Mouse (Mus musculus) liver, embryonic 12.5 days (tissue): ENCODE results near the gene Asb6. TPM values are rescaled to one million over a fixed set of nuclear protein-coding genes. Genes with fewer than 3 reads are reported as not detected.
A peak's percentile ranks its signal among the peaks of the same experiment; 100 is the strongest.

ENCODE experiments used
- ATAC-seq: fragments of 200-750 bp; cut with Nextera tagmentation; 2 replicates; pipeline ENCODE4 v1.8.0; 2017; ENCODE audit warnings: moderate number of reproducible peaks, mild to moderate bottlenecking, moderate library complexity
- H3K27ac ChIP-seq: fragments of 300-500 bp; sonication (generic); 2 replicates; pipeline ENCODE4 v1.5.1; 2016; ENCODE audit warnings: mild to moderate bottlenecking
- H3K27me3 ChIP-seq: fragments of 300-500 bp; sonication (generic); replicated peaks from 2 replicates; pipeline ENCODE4 v1.6.1; 2016; ENCODE audit warnings: mild to moderate bottlenecking, moderate library complexity
- H3K36me3 ChIP-seq: fragments of 300-500 bp; sonication (generic); 2 replicates; pipeline ENCODE4 v1.6.1; 2016; ENCODE audit warnings: mild to moderate bottlenecking, moderate library complexity
- H3K4me1 ChIP-seq: fragments of 300-500 bp; sonication (generic); 2 replicates; pipeline ENCODE4 v1.6.1; 2016
- H3K4me2 ChIP-seq: fragments of 300-500 bp; sonication (generic); 2 replicates; pipeline ENCODE4 v1.6.1; 2016; ENCODE audit warnings: mild to moderate bottlenecking, moderate library complexity
- H3K4me3 ChIP-seq: fragments of 300-500 bp; sonication (generic); 2 replicates; pipeline ENCODE4 v1.5.1; 2016; ENCODE audit warnings: mild to moderate bottlenecking, moderate library complexity
- H3K9ac ChIP-seq: fragments of 300-500 bp; sonication (generic); 2 replicates; pipeline ENCODE4 v1.6.1; 2016; ENCODE audit warnings: mild to moderate bottlenecking, moderate library complexity
- H3K9me3 ChIP-seq: fragments of 300-500 bp; sonication (generic); replicated peaks from 2 replicates; pipeline ENCODE4 v1.6.1; 2016; ENCODE audit warnings: mild to moderate bottlenecking, moderate library complexity
- WGBS: fragments of 180-500 bp; shearing (Covaris S2); methylation state at CpG from one replicate; pipeline ENCODE4 v1.1.7; 2016; ENCODE audit not compliant: insufficient replicate concordance; 5-methylcytosine and 5-hydroxymethylcytosine counted together
- polyA plus RNA-seq: library from polyadenylated mRNA; unstranded; fragments of >200 nt; fragmentation: Nextera tagmentation; extraction: Ambion mirVana; gene quantifications from 2 replicates; pipeline ENCODE4 v1.2.1, GENCODE M21; 2016

Gene Asb6
- polyA plus RNA-seq, 1 experiment from 2014 or later: 41.7 TPM

GRCm38 (mm10) chr2:30807648-30808295 lies 22.4 kb downstream of the Asb6 start, which contains the start of gene Ntmt1:
TSS of gene Ntmt1 (plus strand) at chr2:30807826.
- ATAC-seq: peak; percentile 98
- peaks cover 40% of the 10 kb centered on the region for H3K4me1 ChIP-seq
- peak within 1 kb of the TSS; percentile 81 for H3K27ac ChIP-seq
- peak within 1 kb of the TSS; percentile 85 for H3K9ac ChIP-seq
- WGBS: 0% methylated on average over 43 of the region's 44 CpGs
- H3K4me3 ChIP-seq: peak within 1 kb of the TSS; percentile 79
- H3K4me2 ChIP-seq: peak within 1 kb of the TSS; percentile 95
- peaks cover 25% of the 10 kb centered on the region for H3K36me3 ChIP-seq
- peaks cover 34% of the 10 kb centered on the region for H3K27me3 ChIP-seq
- H3K9me3 ChIP-seq: no peaks in the 10 kb centered on the region

DNA sequence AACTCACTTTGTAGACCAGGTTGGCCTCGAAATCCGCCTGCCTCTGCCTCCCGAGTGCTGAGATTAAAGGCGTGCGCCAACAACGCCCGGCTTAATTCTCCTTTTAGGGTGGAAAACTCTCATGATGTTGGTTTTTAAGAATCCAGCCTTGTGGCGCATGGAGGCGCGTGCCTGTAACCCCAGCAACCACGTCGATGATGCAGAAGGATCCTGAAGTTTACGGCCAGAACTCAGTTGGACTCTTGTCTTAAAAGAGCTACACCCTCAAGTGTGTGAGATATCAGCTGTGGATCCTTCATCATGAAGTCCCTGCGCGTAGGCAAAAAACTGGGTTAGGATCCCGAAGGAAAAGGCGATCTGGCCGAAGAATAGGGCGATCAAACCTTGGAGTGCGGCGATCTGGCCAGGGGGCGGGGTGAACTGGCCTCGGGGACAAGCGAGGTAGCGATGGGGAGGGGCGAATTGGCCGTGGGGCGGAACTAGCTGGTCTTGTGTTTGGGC lies 22.9 kb downstream of the Asb6 start:
- no peak for ATAC-seq
- H3K36me3 ChIP-seq: peaks cover 19% of the 10 kb centered on the region
- peak overlapping the region; percentile 65 for H3K9ac ChIP-seq
- H3K4me1 ChIP-seq: peaks cover 40% of the 10 kb centered on the region
- H3K4me3 ChIP-seq: peak overlapping the region; percentile 79
- H3K27ac ChIP-seq: peak overlapping the region; percentile 27
- WGBS: 7% methylated on average over 28 of the region's 28 CpGs
- peaks cover 40% of the 10 kb centered on the region for H3K27me3 ChIP-seq
- no peaks in the 10 kb centered on the region for H3K9me3 ChIP-seq
- peak overlapping the region; percentile 95 for H3K4me2 ChIP-seq

DNA sequence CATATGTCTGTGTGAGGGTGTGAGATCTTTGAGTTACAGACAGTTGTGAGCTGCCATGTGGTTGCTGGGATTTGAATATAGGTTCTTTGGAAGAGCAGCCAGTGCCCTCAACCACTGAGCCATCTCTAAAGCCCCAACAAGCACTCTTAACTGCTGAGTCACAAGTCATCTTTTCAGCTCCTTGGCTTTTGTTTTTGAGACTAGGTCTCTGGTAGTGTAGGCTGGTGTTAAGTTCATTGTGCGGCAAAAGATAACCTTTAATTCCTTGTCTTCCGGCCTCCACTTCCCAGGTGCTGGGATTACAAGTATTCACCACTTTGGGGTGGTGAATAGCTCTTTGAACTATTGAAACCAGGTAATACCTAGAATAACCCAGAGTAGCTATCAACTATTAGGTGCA lies 24.1 kb downstream of the Asb6 start:
- Histone ChIP-seq H3K4me1 (peaks cover 42% of the 10 kb centered on the region), H3K27me3 (peaks cover 52% of the 10 kb centered on the region), H3K4me2 (no peak overlapping the region), H3K4me3 (no peak overlapping the region), H3K9me3 (no peaks in the 10 kb centered on the region), H3K27ac (no peak overlapping the region), H3K36me3 (peaks cover 7% of the 10 kb centered on the region), H3K9ac (no peak overlapping the region)
- ATAC-seq: no peak
- WGBS: 89% methylated on average over 2 of the region's 2 CpGs

- Histone ChIP-seq H3K27ac (no peak within 1 kb of the TSS), H3K36me3 (no peaks in the 10 kb centered on the region), H3K9ac (no peak within 1 kb of the TSS), H3K27me3 (peaks cover 76% of the 10 kb centered on the region), H3K9me3 (no peaks in the 10 kb centered on the region), H3K4me1 (peaks cover 26% of the 10 kb centered on the region), H3K4me3 (no peak within 1 kb of the TSS), H3K4me2 (no peak within 1 kb of the TSS)
- WGBS: 69% methylated on average over 3 of the region's 3 CpGs
- no peak for ATAC-seq
Observed at GRCm38 (mm10) chr2:30803604-30804003, 26.5 kb downstream of the Asb6 start, which contains the start of gene 1700001O22Rik. TSS of gene 1700001O22Rik (minus strand) at chr2:30803661.

DNA sequence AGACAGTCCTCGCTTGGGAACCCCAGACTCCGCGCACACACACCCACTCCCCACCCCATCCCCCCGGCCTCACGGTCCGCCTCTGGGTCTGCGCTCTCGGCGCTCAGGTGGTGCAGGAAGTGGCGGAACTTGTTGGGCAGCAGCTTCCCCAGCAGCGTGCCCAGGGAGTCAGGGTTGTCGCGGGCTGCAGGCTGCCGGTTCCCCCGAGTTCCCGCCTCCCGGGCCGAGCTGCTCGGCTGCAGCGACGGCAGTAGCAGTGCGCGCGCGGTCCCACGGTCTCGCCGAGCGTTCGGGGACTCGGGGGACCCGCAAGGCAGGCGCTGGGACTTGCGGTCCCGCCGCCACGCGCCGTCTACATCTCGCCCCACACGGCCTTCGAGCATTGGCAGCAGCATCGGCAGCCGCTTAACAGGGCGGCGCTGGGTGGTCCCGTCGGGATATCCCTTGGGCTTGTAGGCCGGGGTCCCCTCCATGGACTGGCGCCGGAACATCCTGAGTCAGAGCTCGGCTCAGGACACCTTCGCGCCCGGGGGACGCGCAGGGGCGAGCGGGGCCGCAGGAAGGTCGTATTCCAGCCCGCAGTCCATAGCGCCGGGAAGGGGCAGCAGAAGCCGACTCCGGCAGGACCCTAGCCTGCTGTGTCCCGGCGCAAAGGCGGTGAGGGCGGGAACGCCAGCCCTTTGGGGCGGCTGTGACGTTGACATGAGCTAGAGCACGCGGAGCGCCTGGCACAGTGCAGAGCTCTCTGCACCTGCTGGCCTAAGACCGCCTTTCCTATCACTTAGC lies 28.9 kb downstream of the Asb6 start:
- peak overlapping the region; percentile 42 for H3K4me3 ChIP-seq
- H3K27me3 ChIP-seq: peaks cover 99% of the 10 kb centered on the region
- H3K4me2 ChIP-seq: peak overlapping the region; percentile 65
- H3K9me3 ChIP-seq: no peaks in the 10 kb centered on the region
- peak overlapping the region; percentile 6; the same call in 1 of the 2 replicates for H3K9ac ChIP-seq
- no peak overlapping the region for H3K27ac ChIP-seq
- no peak for ATAC-seq
- 3% methylated on average over 77 of the region's 77 CpGs for WGBS
- H3K36me3 ChIP-seq: no peaks in the 10 kb centered on the region
- H3K4me1 ChIP-seq: peaks cover 16% of the 10 kb centered on the region

DNA sequence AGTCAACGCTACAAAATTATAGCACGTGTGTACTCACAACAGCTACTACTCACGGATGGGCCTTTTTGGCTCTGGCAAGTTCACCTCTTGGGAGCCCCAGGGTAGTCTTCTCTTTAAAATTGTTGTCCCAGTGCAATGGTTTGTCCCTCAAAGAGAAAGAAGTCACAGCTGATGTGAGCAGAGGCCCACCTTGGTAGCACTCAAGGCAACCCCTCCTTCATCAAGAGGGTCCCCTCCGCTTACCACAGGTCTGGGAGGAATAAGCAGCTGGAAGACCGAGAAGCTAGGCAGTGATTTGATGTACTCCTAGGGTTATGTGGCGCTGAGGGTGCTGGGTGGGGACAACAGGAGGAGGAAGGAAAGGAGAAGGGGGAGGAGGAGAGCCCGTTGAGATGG lies 29.5 kb downstream of the Asb6 start:
- Histone ChIP-seq H3K4me3 (peak overlapping the region; percentile 42), H3K9ac (no peak overlapping the region), H3K27ac (no peak overlapping the region), H3K9me3 (no peaks in the 10 kb centered on the region), H3K4me2 (peak overlapping the region; percentile 65), H3K27me3 (peaks cover 99% of the 10 kb centered on the region), H3K36me3 (no peaks in the 10 kb centered on the region), H3K4me1 (peaks cover 20% of the 10 kb centered on the region)
- ATAC-seq: no peak
- WGBS: 29% methylated on average over 7 of the region's 7 CpGs

GRCm38 (mm10) chr2:30799456-30799855 lies 30.7 kb downstream of the Asb6 start:
- Histone ChIP-seq H3K9me3 (no peaks in the 10 kb centered on the region), H3K4me3 (no peak overlapping the region), H3K4me1 (peaks cover 27% of the 10 kb centered on the region), H3K4me2 (no peak overlapping the region), H3K27me3 (peaks cover 91% of the 10 kb centered on the region), H3K27ac (no peak overlapping the region), H3K9ac (no peak overlapping the region), H3K36me3 (no peaks in the 10 kb centered on the region)
- ATAC-seq: no peak
- 59% methylated on average over 3 of the region's 3 CpGs for WGBS

GRCm38 (mm10) chr2:30796382-30796781 lies 33.8 kb downstream of the Asb6 start:
- H3K9ac ChIP-seq: 0 out of 2 replicates have a peak overlapping the region, but pooled peaks have one; percentile 1
- H3K27ac ChIP-seq: no peak overlapping the region
- peak overlapping the region; percentile 11; the same call in 1 of the 2 replicates for H3K4me3 ChIP-seq
- H3K4me2 ChIP-seq: peak overlapping the region; percentile 50
- 6% methylated on average over 11 of the region's 11 CpGs for WGBS
- no peaks in the 10 kb centered on the region for H3K36me3 ChIP-seq
- H3K9me3 ChIP-seq: no peaks in the 10 kb centered on the region
- H3K4me1 ChIP-seq: peaks cover 27% of the 10 kb centered on the region
- peak; percentile 44 for ATAC-seq
- peaks cover 69% of the 10 kb centered on the region for H3K27me3 ChIP-seq

GRCm38 (mm10) chr2:30795889-30796275 lies 34.3 kb downstream of the Asb6 start:
- WGBS: 63% methylated on average over 5 of the region's 5 CpGs
- peaks cover 22% of the 10 kb centered on the region for H3K4me1 ChIP-seq
- H3K4me2 ChIP-seq: peak overlapping the region; percentile 50
- H3K4me3 ChIP-seq: no peak overlapping the region; the same call in 1 of the 2 replicates
- ATAC-seq: no peak
- H3K27me3 ChIP-seq: peaks cover 64% of the 10 kb centered on the region
- H3K36me3 ChIP-seq: no peaks in the 10 kb centered on the region
- H3K9me3 ChIP-seq: no peaks in the 10 kb centered on the region
- no peak overlapping the region for H3K9ac ChIP-seq
- no peak overlapping the region for H3K27ac ChIP-seq

DNA sequence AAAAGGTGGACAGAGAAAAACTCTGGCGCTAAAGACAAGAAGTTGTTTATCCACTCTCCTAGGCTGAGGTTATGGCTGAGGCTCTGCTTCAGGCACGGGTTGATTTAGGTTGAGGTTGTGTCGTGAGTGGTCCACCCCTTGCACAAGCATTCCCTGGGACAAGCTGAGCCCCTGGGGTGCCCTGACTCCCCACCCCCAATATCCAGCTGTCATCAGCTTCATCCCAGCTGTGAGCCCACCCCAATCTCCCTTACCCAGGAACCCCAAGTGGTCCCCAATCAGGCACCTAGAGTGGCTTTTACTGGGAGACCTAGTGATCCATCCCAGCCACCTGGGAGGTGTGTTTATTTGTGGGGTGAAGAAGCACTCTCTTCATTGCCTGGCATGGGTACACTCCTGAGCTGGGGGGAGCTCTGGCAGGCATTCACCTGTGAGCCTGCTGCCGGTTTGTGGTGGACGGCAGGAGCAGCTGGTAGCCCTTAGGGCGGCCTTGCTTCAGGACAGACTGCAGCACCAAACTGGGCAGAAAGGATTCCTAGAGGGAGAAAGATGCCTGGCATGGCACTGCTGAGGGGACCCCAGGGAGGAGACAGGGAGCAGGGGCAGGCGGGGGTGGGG lies 34.8 kb downstream of the Asb6 start:
- 65% methylated on average over 7 of the region's 7 CpGs for WGBS
- H3K4me1 ChIP-seq: peaks cover 20% of the 10 kb centered on the region
- H3K9ac ChIP-seq: peak overlapping the region; percentile 49; the same call in 1 of the 2 replicates
- no peaks in the 10 kb centered on the region for H3K9me3 ChIP-seq
- peak overlapping the region; percentile 68 for H3K4me2 ChIP-seq
- H3K36me3 ChIP-seq: no peaks in the 10 kb centered on the region
- peak overlapping the region; percentile 46 for H3K4me3 ChIP-seq
- ATAC-seq: no peak
- H3K27ac ChIP-seq: no peak overlapping the region
- H3K27me3 ChIP-seq: peaks cover 59% of the 10 kb centered on the region

- H3K9ac ChIP-seq: peak overlapping the region; percentile 49
- WGBS: 4% methylated on average over 48 of the region's 48 CpGs
- H3K27ac ChIP-seq: no peak overlapping the region
- peaks cover 50% of the 10 kb centered on the region for H3K27me3 ChIP-seq
- H3K4me1 ChIP-seq: peaks cover 20% of the 10 kb centered on the region
- peak overlapping the region; percentile 46 for H3K4me3 ChIP-seq
- peak; percentile 75 for ATAC-seq
- H3K4me2 ChIP-seq: peak overlapping the region; percentile 68
- no peaks in the 10 kb centered on the region for H3K36me3 ChIP-seq
- H3K9me3 ChIP-seq: no peaks in the 10 kb centered on the region
Observed at GRCm38 (mm10) chr2:30794179-30795108, 35.7 kb downstream of the Asb6 start.
